Mouse (Mus musculus) left cerebral cortex, adult 6 months (tissue): ENCODE data around the gene Tkt. TPM values are rescaled to one million over a fixed set of nuclear protein-coding genes. Genes with fewer than 3 reads are reported as not detected.

Experiments used
- long read RNA-seq, 2 experiments: library from polyadenylated mRNA; unstranded; transcript quantifications; one replicate each; pipeline ENCODE4 v2.0.0; 2019 to 2020
- polyA plus RNA-seq: library from polyadenylated mRNA; unstranded; fragments of <200 nt; fragmentation: Nextera tagmentation; gene quantifications from 2 replicates; pipeline ENCODE4 v1.2.3, GENCODE M21; 2021

The Tkt gene
- 101 and 176 TPM in 2 replicates for polyA plus RNA-seq
- long read RNA-seq, experiment 1, transcript Tkt-201 (14 exons, 3,223 nt), result major isoform, 914 of 1,006 reads
- long read RNA-seq, experiment 1, partial matches to known transcripts, result 38 of 1,006 reads
- long read RNA-seq, experiment 1, other reads (novel, unspliced or antisense), result 52 of 1,006 reads
- long read RNA-seq, experiment 2, transcript Tkt-201 (14 exons, 3,223 nt), result major isoform, 203 of 280 reads
- long read RNA-seq, experiment 2, transcript Tkt-208 (8 exons, 1,401 nt), result minor isoform, 11 of 280 reads
- long read RNA-seq, experiment 2, partial matches to known transcripts, result 51 of 280 reads
- long read RNA-seq, experiment 2, other reads (novel, unspliced or antisense), result 15 of 280 reads

DNA sequence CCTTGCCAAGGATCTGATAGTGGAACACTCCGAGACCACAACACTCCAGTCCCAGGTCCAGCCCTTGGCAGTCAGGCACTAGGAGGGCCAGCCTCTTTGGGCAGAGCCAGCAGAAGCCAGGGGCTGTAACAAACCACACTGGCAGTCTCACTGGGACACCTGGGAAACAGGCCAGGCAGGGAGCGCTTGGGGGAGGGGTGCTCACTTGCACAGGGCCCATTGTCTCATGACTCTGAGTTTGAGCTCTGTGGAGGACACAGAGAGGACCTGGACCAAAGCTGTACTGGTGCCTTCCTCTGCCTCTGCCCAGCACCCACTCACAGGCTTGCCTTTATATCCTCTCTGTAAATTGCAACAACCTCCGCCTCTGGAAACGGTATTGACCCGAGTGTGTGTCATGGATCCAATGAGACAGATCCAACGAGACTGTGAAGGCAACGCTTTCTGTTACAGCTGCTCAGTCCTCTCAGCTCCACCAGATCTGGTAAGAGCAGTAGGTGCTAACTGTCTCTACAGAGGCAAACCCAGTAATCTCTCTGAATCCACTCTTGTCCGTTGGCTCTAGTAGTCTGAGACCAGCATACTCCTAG, at the start of gene Tkt:
TSS of gene Tkt (plus strand) at position 229 of the 590 bp plus-strand sequence.

Other genes with a start within 250 kb of the Tkt start
- gene Dcp1a, start 68.8 kb upstream of the Tkt start, polyA plus RNA-seq, result 6.9 and 9.1 TPM in 2 replicates
- gene Cacna1d, start 56.9 kb upstream of the Tkt start, polyA plus RNA-seq, result 3.3 and 4.6 TPM in 2 replicates
- 5.0 and 5.8 TPM in 2 replicates for gene Prkcd, start 77.9 kb downstream of the Tkt start, polyA plus RNA-seq
- 10.4 and 10.8 TPM in 2 replicates for gene Rft1, start 106.0 kb downstream of the Tkt start, polyA plus RNA-seq
- 6.9 and 12.6 TPM in 2 replicates for gene Sfmbt1, start 166.5 kb downstream of the Tkt start, polyA plus RNA-seq